Mouse (Mus musculus): ENCODE measurements at regions not wholly inside any gene's neighbourhood (a gene's known extent, or its start where the extent isn't known, plus 50 kb on each side); places are given as distances from the start of the nearest gene placed in this dataset.

DNA sequence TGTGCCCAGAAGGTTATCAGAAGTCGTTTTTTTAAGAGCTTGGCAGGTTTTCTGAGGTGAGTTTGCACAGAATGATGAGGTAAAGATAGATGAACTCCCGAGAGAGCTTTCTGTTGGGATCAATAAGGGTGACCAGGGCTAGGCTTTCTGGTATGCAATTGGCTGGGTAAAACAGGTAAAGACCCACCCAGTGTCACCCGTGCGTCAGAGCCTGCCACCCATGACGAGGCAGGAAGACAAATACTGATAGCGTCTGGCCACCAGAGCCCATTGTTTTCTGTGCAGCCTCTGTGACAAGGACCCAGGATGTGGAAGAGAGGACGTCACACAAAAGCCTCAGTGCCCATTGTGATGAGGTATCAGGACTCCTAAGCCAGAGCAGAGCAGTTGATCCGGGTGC lies 58.0 kb upstream of the Vps8 start:
- no peak overlapping the region for H3K4me3 ChIP-seq (ENCODE audit: control insufficient read depth, insufficient read depth, low read length)
- 83% methylated on average over 8 of the region's 8 CpGs for WGBS
- H3K27ac ChIP-seq (ENCODE audit: control insufficient read depth, insufficient read depth, low read length): no peak overlapping the region
- no peaks in the 10 kb centered on the region for H3K27me3 ChIP-seq (ENCODE audit: control insufficient read depth, insufficient read depth, low read length)
- no peak for DNase-seq
- TF ChIP-seq CTCF (IDR thresholded peaks at IDR 0.05; ENCODE audit: borderline replicate concordance, control insufficient read depth, extremely low read depth, insufficient read depth, low read length, poor library complexity): no peak
- TF ChIP-seq POLR2A (IDR thresholded peaks at IDR 0.05; ENCODE audit: control insufficient read depth, extremely low read depth, insufficient read depth, low read length, poor library complexity): no peak
- no peaks in the 10 kb centered on the region for H3K4me1 ChIP-seq (replicated peaks; ENCODE audit: control insufficient read depth, insufficient read depth, low read length)
- H3K36me3 ChIP-seq (ENCODE audit: control insufficient read depth, insufficient read depth, low read length): no peaks in the 10 kb centered on the region

DNA sequence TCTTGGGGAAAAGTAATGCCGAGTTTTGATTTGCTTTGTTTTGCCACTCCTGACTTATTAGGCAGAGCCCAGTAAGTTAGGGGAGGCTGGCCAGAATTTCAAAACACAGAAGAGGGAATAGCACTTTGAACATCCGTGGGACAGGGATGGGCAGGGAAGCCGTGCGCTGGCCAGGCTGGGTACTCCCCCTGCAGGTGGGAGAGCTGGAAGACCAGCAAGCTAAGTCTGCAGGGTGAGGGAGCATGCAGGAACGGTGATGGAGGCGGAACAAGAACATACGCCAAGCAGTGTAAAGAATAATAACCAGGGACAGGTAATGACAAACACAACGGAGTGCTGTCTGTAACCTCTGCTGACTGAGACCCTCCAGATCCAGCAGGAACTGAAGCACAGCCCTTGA lies 55.5 kb upstream of the Vps8 start:
- Histone ChIP-seq H3K27me3 (ENCODE audit: control insufficient read depth, insufficient read depth, low read length) (no peaks in the 10 kb centered on the region), H3K4me1 (replicated peaks; ENCODE audit: control insufficient read depth, insufficient read depth, low read length) (no peaks in the 10 kb centered on the region), H3K36me3 (ENCODE audit: control insufficient read depth, insufficient read depth, low read length) (no peaks in the 10 kb centered on the region), H3K4me3 (ENCODE audit: control insufficient read depth, insufficient read depth, low read length) (no peak overlapping the region), H3K27ac (ENCODE audit: control insufficient read depth, insufficient read depth, low read length) (no peak overlapping the region)
- 58% methylated on average over 8 of the region's 8 CpGs for WGBS
- TF ChIP-seq CTCF (IDR thresholded peaks at IDR 0.05; ENCODE audit: borderline replicate concordance, control insufficient read depth, extremely low read depth, insufficient read depth, low read length, poor library complexity): no peak
- no peak for TF ChIP-seq POLR2A (IDR thresholded peaks at IDR 0.05; ENCODE audit: control insufficient read depth, extremely low read depth, insufficient read depth, low read length, poor library complexity)
- no peak for DNase-seq

DNA sequence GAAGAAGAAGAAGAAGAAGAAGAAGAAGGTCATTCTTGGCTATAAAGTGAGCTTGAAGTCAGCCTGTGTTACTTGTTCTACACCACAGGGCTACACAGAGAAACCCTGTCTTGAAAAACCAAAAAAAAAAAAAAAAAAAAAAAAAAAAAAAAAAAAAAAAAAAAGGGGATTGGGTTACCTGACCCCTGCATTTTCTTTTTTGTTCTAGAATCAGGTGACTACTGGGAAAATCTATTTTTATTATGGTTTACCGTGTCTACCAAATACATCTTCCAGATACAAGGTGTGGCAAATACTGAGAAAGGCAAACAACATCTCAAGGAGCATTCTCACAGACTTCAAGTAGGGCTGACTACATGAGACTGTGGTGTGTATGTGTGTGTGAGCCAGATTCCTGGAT lies 54.1 kb upstream of the Vps8 start:
- Histone ChIP-seq H3K4me3 (ENCODE audit: control insufficient read depth, insufficient read depth, low read length) (no peak overlapping the region), H3K27me3 (ENCODE audit: control insufficient read depth, insufficient read depth, low read length) (no peaks in the 10 kb centered on the region), H3K27ac (ENCODE audit: control insufficient read depth, insufficient read depth, low read length) (no peak overlapping the region), H3K4me1 (replicated peaks; ENCODE audit: control insufficient read depth, insufficient read depth, low read length) (no peaks in the 10 kb centered on the region), H3K36me3 (ENCODE audit: control insufficient read depth, insufficient read depth, low read length) (no peaks in the 10 kb centered on the region)
- 95% methylated on average over 1 of the region's 1 CpGs for WGBS
- TF ChIP-seq CTCF (IDR thresholded peaks at IDR 0.05; ENCODE audit: borderline replicate concordance, control insufficient read depth, extremely low read depth, insufficient read depth, low read length, poor library complexity): no peak
- TF ChIP-seq POLR2A (IDR thresholded peaks at IDR 0.05; ENCODE audit: control insufficient read depth, extremely low read depth, insufficient read depth, low read length, poor library complexity): no peak
- no peak for DNase-seq

DNA sequence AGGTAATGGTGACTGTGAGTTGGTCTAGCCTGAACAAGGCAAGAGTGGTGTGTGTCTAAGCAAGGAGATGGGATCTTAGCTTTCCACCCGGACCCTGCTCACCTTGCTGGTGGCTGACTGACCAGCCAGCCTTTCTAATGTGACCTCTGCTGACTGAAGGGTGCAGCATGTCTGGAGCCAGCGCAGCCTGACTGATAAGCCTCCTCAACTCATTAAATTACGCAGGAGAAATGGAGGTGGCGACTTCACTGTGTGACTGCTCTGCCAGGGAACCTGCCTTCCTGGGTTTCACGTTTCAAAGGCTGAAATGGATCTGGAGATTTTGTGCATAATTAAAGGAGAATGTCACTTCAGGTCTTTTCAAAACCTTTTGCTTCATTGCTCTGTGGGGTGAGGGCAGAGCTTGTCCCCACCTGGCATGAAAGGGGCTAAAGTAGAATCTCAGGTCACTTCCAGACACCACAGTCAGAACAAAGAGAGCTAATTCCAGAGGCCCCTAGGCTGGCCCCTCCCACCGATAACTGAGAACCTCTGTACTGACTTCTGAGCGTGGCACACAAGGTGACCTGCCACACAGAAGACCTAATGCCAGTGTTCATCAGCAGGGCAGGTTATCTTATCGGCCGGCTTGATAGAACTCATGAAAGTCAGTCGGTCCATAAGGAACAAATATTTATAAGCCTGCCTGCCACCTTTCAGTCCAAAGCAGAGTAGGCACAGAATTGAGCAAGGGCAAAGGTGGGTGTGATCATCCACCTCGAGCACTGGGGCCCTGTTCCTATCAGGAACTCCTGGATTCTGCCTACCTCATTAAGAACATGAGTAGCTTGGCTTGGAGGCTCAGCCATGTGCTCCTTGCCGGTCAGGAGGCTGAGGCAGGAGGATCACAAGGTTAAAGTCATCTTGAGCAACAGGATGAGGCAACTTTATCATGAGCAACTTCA lies 53.1 kb upstream of the Vps8 start:
- no peak overlapping the region for H3K4me3 ChIP-seq (ENCODE audit: control insufficient read depth, insufficient read depth, low read length)
- DNase-seq: no peak
- no peaks in the 10 kb centered on the region for H3K4me1 ChIP-seq (replicated peaks; ENCODE audit: control insufficient read depth, insufficient read depth, low read length)
- WGBS: 86% methylated on average over 12 of the region's 12 CpGs
- TF ChIP-seq CTCF (IDR thresholded peaks at IDR 0.05; ENCODE audit: borderline replicate concordance, control insufficient read depth, extremely low read depth, insufficient read depth, low read length, poor library complexity): no peak
- TF ChIP-seq POLR2A (IDR thresholded peaks at IDR 0.05; ENCODE audit: control insufficient read depth, extremely low read depth, insufficient read depth, low read length, poor library complexity): no peak
- no peaks in the 10 kb centered on the region for H3K36me3 ChIP-seq (ENCODE audit: control insufficient read depth, insufficient read depth, low read length)
- H3K27ac ChIP-seq (ENCODE audit: control insufficient read depth, insufficient read depth, low read length): no peak overlapping the region
- H3K27me3 ChIP-seq (ENCODE audit: control insufficient read depth, insufficient read depth, low read length): no peaks in the 10 kb centered on the region

Measured in thymus, adult 2 months (tissue).